Mouse (Mus musculus) liver, postnatal 0 days (tissue): ENCODE data around the gene Rad21l.

Experiments
- CTCF ChIP-seq: sonication (generic); IDR thresholded peaks from 2 replicates; pipeline ENCODE4 v1.5.1; 2016; ENCODE audit warnings: antibody characterized with exemption, low read depth
- EP300 ChIP-seq: IDR thresholded peaks from 2 replicates; pipeline ENCODE4 v1.6.1; 2016; ENCODE audit warnings: antibody characterized with exemption, low read depth, mild to moderate bottlenecking

DNA sequence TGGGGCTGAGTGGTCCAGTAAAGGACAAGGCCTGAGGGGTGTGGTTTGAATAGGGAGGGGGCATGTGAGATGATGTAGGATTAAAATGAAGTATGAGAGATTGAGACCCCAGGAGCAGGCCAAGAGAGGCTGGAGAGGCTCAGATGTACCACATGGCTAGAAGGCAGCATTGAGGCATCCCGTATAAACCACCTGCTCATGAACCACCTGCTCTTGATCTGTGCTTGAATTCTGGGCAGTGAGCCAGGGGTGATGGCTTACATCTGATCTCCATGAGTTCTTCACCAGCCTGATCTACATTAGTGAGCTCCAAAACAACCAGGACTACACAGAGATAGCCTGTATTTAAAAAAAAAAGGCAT, 2.6 kb upstream of the Rad21l start:
- no peak for TF ChIP-seq CTCF
- no peak for TF ChIP-seq EP300
